Mouse (Mus musculus) liver, adult 2 months (tissue): Measurements from ENCODE around the gene Mcoln2.
A peak's percentile ranks its signal among the peaks of the same experiment; 100 is the strongest.

Source experiments
- CTCF ChIP-seq: fragments of 200-500 bp; IDR thresholded peaks from 2 replicates; pipeline ENCODE4 v1.5.1; 2011; ENCODE audit warnings: low read depth, low read length, control low read depth
- POLR2A ChIP-seq: fragments of 200-500 bp; IDR thresholded peaks from 2 replicates; pipeline ENCODE4 v1.6.1; 2011; ENCODE audit warnings: low read length, control low read depth; ENCODE audit not compliant: insufficient read depth; ENCODE audit errors: extremely low read depth

DNA sequence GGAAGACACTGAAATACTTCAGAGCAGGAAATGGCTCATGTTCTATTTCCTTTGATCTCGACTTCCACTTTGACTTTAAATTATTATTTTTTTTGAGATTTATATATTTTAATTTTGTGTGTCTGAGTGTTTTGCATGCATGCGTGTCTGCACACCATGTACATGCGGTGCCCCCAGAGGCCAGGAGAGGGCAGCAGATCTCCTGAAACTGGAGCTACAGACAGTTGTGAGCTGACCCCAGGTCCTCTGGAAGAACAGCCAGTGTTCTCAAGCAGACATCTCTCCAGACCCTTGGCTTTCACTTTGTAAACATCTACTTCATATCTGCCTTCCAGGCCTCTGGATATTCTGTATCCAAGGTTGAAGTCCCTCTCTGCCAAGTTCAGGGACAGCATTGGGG lies 31.4 kb downstream of the Mcoln2 start:
- TF ChIP-seq POLR2A (no peak), CTCF (peak; percentile 84)
